Mouse (Mus musculus) spleen, adult 2 months (tissue): ENCODE data around the gene Vmn1r173.
"Not testable (repeated sequence)": the region's sequence is repeated elsewhere in the genome, so short reads cannot be mapped to it uniquely, and the experiment has no call there.

Source experiments
- CTCF ChIP-seq: fragments of 200-500 bp; IDR thresholded peaks from 2 replicates; pipeline ENCODE4 v1.5.1; 2011; ENCODE audit warnings: mild to moderate bottlenecking, inconsistent platforms; ENCODE audit not compliant: insufficient read depth, insufficient read length, insufficient replicate concordance; ENCODE audit errors: extremely low read depth
- POLR2A ChIP-seq: fragments of 200-500 bp; IDR thresholded peaks from 2 replicates; pipeline ENCODE4 v1.6.1; 2011; ENCODE audit warnings: low read depth, low read length, inconsistent platforms

DNA sequence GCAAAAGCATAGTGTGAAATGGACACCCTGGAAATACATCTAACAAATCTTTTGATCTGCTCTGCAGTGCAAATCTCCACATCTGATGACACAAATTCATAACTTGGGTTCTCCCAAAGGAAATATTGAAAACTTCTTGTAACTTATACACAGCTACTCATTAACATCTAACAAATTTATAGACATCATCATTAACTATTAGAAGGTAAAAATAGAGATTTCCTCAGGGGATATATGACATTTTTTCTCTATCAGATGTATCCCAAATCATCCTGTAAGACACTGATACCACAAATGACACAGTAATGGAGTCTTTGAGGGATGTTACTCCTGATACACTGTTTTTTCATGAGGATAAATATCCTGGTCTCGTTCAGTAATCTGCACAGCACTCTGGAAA is at the start of gene Vmn1r173:
- TF ChIP-seq POLR2A, CTCF: not testable (repeated sequence)
